Mouse (Mus musculus) intestine, embryonic 15.5 days (tissue): ENCODE measurements around the gene Sele. TPM values are rescaled to one million over a fixed set of nuclear protein-coding genes. Genes with fewer than 3 reads are reported as not detected.
"Not testable (repeated sequence)": the region's sequence is repeated elsewhere in the genome, so short reads cannot be mapped to it uniquely, and the experiment has no call there.

Source experiments
- ATAC-seq: fragments of 200-750 bp; cut with Nextera tagmentation; 2 replicates; pipeline ENCODE4 v1.8.0; 2017; ENCODE audit warnings: moderate TSS enrichment, moderate library complexity
- H3K27ac ChIP-seq: fragments of 300-500 bp; sonication (generic); 2 replicates; pipeline ENCODE4 v1.5.1; 2015; ENCODE audit warnings: mild to moderate bottlenecking, inconsistent platforms
- H3K27me3 ChIP-seq: fragments of 300-500 bp; sonication (generic); replicated peaks from 2 replicates; pipeline ENCODE4 v1.6.1; 2015; ENCODE audit warnings: inconsistent platforms
- H3K36me3 ChIP-seq: fragments of 300-500 bp; sonication (generic); 2 replicates; pipeline ENCODE4 v1.6.1; 2015; ENCODE audit warnings: inconsistent platforms
- H3K4me1 ChIP-seq: fragments of 300-500 bp; sonication (generic); replicated peaks from 2 replicates; pipeline ENCODE4 v1.6.1; 2015; ENCODE audit warnings: inconsistent platforms
- H3K4me2 ChIP-seq: fragments of 300-500 bp; sonication (generic); replicated peaks from 2 replicates; pipeline ENCODE4 v1.6.1; 2015; ENCODE audit warnings: mild to moderate bottlenecking, inconsistent platforms
- H3K4me3 ChIP-seq: fragments of 300-500 bp; sonication (generic); replicated peaks from 2 replicates; pipeline ENCODE4 v1.5.1; 2015; ENCODE audit warnings: inconsistent platforms
- H3K9ac ChIP-seq: fragments of 300-500 bp; sonication (generic); 2 replicates; pipeline ENCODE4 v1.6.1; 2015; ENCODE audit warnings: inconsistent platforms
- H3K9me3 ChIP-seq: fragments of 300-500 bp; sonication (generic); 2 replicates; pipeline ENCODE4 v1.6.1; 2016; ENCODE audit warnings: inconsistent platforms
- WGBS: fragments of 180-500 bp; shearing (Covaris S2); methylation state at CpG from one replicate; pipeline ENCODE4 v1.1.7; 2015; 5-methylcytosine and 5-hydroxymethylcytosine counted together
- polyA plus RNA-seq: library from polyadenylated mRNA; unstranded; fragments of >200 nt; fragmentation: Nextera tagmentation; extraction: Ambion mirVana; gene quantifications from 2 replicates; pipeline ENCODE4 v1.2.1, GENCODE M21; 2015

The Sele gene
- polyA plus RNA-seq: 0.13 and 0.16 TPM in 2 replicates

GRCm38 (mm10) chr1:164047934-164048333 is at the start of gene Sele:
Sele (plus strand) TSS chr1:164048234.
- no peak within 1 kb of the TSS for H3K9ac ChIP-seq
- no peaks in the 10 kb centered on the region for H3K27me3 ChIP-seq
- H3K4me1 ChIP-seq: no peaks in the 10 kb centered on the region
- no peaks in the 10 kb centered on the region for H3K9me3 ChIP-seq
- ATAC-seq: no peak
- H3K36me3 ChIP-seq: no peaks in the 10 kb centered on the region
- 72% methylated on average over 5 of the region's 5 CpGs for WGBS
- H3K4me3 ChIP-seq: no peak within 1 kb of the TSS
- no peak within 1 kb of the TSS for H3K4me2 ChIP-seq
- H3K27ac ChIP-seq: no peak within 1 kb of the TSS

- ATAC-seq: no peak
- H3K27me3 ChIP-seq: no peaks in the 10 kb centered on the region
- H3K4me3 ChIP-seq: no peak overlapping the region
- no peaks in the 10 kb centered on the region for H3K36me3 ChIP-seq
- no peaks in the 10 kb centered on the region for H3K9me3 ChIP-seq
- no peak overlapping the region for H3K9ac ChIP-seq
- H3K4me2 ChIP-seq: no peak overlapping the region
- no peak overlapping the region for H3K27ac ChIP-seq
- 69% methylated on average over 6 of the region's 6 CpGs for WGBS
- H3K4me1 ChIP-seq: no peaks in the 10 kb centered on the region
Observed at GRCm38 (mm10) chr1:164001831-164002452, 46.1 kb upstream of the Sele start.

- H3K4me2 ChIP-seq: no peak overlapping the region
- no peaks in the 10 kb centered on the region for H3K4me1 ChIP-seq
- no peak overlapping the region for H3K4me3 ChIP-seq
- no peak overlapping the region for H3K27ac ChIP-seq
- H3K9ac ChIP-seq: no peak overlapping the region
- no peaks in the 10 kb centered on the region for H3K9me3 ChIP-seq
- 65% methylated on average over 3 of the region's 3 CpGs for WGBS
- H3K27me3 ChIP-seq: no peaks in the 10 kb centered on the region
- no peak for ATAC-seq
- H3K36me3 ChIP-seq: no peaks in the 10 kb centered on the region
Observed at GRCm38 (mm10) chr1:164004311-164004710, 43.7 kb upstream of the Sele start.

GRCm38 (mm10) chr1:164009235-164009634 is 38.8 kb upstream of the Sele start:
- Histone ChIP-seq H3K4me3 (no peak overlapping the region), H3K27me3 (no peaks in the 10 kb centered on the region), H3K4me1 (no peaks in the 10 kb centered on the region), H3K27ac (no peak overlapping the region), H3K9ac (no peak overlapping the region), H3K36me3 (no peaks in the 10 kb centered on the region), H3K4me2 (no peak overlapping the region), H3K9me3 (no peaks in the 10 kb centered on the region)
- WGBS: 40% methylated on average over 2 of the region's 2 CpGs
- ATAC-seq: no peak

- H3K4me2 ChIP-seq: no peak overlapping the region
- WGBS: 68% methylated on average over 1 of the region's 1 CpGs
- no peak for ATAC-seq
Observed at GRCm38 (mm10) chr1:164014616-164015015, 33.4 kb upstream of the Sele start.

GRCm38 (mm10) chr1:164018221-164018896 is 29.7 kb upstream of the Sele start:
- H3K9me3 ChIP-seq: no peaks in the 10 kb centered on the region
- WGBS: 77% methylated on average over 16 of the region's 16 CpGs
- H3K4me3 ChIP-seq: no peak overlapping the region
- ATAC-seq: no peak
- no peaks in the 10 kb centered on the region for H3K27me3 ChIP-seq
- H3K9ac ChIP-seq: no peak overlapping the region
- H3K4me2 ChIP-seq: no peak overlapping the region
- H3K27ac ChIP-seq: no peak overlapping the region
- H3K4me1 ChIP-seq: no peaks in the 10 kb centered on the region
- H3K36me3 ChIP-seq: no peaks in the 10 kb centered on the region

More at GRCm38 (mm10) chr1:164014616-164015015, 33.4 kb upstream of the Sele start:
- no peak overlapping the region for H3K9ac ChIP-seq
- no peaks in the 10 kb centered on the region for H3K27me3 ChIP-seq
- H3K9me3 ChIP-seq: no peaks in the 10 kb centered on the region
- H3K27ac ChIP-seq: no peak overlapping the region
- H3K4me1 ChIP-seq: no peaks in the 10 kb centered on the region
- no peak overlapping the region for H3K4me3 ChIP-seq
- no peaks in the 10 kb centered on the region for H3K36me3 ChIP-seq

GRCm38 (mm10) chr1:164019789-164020188 is 28.2 kb upstream of the Sele start:
- Histone ChIP-seq H3K36me3 (no peaks in the 10 kb centered on the region), H3K27ac (no peak overlapping the region), H3K4me2 (no peak overlapping the region), H3K4me3 (no peak overlapping the region), H3K9me3 (no peaks in the 10 kb centered on the region), H3K4me1 (no peaks in the 10 kb centered on the region), H3K9ac (no peak overlapping the region), H3K27me3 (no peaks in the 10 kb centered on the region)
- WGBS: 74% methylated on average over 6 of the region's 6 CpGs
- ATAC-seq: no peak

- not testable (repeated sequence) for H3K4me3 ChIP-seq, H3K9me3 ChIP-seq, ATAC-seq, H3K4me1 ChIP-seq, H3K9ac ChIP-seq, H3K27me3 ChIP-seq, H3K36me3 ChIP-seq, H3K4me2 ChIP-seq, H3K27ac ChIP-seq
- WGBS: 86% methylated on average over 3 of the region's 3 CpGs
Observed at GRCm38 (mm10) chr1:164020746-164021145, 27.3 kb upstream of the Sele start.

GRCm38 (mm10) chr1:164022106-164022505 is 25.9 kb upstream of the Sele start:
- not testable (repeated sequence) for H3K27ac ChIP-seq, H3K4me1 ChIP-seq, H3K4me3 ChIP-seq, H3K36me3 ChIP-seq, H3K9ac ChIP-seq, H3K9me3 ChIP-seq, H3K27me3 ChIP-seq, H3K4me2 ChIP-seq, ATAC-seq
- 79% methylated on average over 5 of the region's 5 CpGs for WGBS

GRCm38 (mm10) chr1:164025685-164026084 is 22.3 kb upstream of the Sele start:
- no peak overlapping the region for H3K4me2 ChIP-seq
- WGBS: 84% methylated on average over 4 of the region's 4 CpGs
- no peaks in the 10 kb centered on the region for H3K4me1 ChIP-seq
- no peak for ATAC-seq
- no peaks in the 10 kb centered on the region for H3K27me3 ChIP-seq
- H3K9ac ChIP-seq: no peak overlapping the region
- no peaks in the 10 kb centered on the region for H3K36me3 ChIP-seq
- H3K4me3 ChIP-seq: no peak overlapping the region
- no peak overlapping the region for H3K27ac ChIP-seq
- H3K9me3 ChIP-seq: no peaks in the 10 kb centered on the region

GRCm38 (mm10) chr1:164027416-164027815 is 20.6 kb upstream of the Sele start:
- 60% methylated on average over 5 of the region's 5 CpGs for WGBS
- Histone ChIP-seq H3K4me1 (no peaks in the 10 kb centered on the region), H3K27ac (no peak overlapping the region), H3K27me3 (no peaks in the 10 kb centered on the region), H3K4me3 (no peak overlapping the region), H3K9me3 (no peaks in the 10 kb centered on the region), H3K9ac (no peak overlapping the region), H3K36me3 (no peaks in the 10 kb centered on the region), H3K4me2 (no peak overlapping the region)
- ATAC-seq: no peak

- no peak overlapping the region for H3K4me2 ChIP-seq
- H3K9ac ChIP-seq: no peak overlapping the region
- no peaks in the 10 kb centered on the region for H3K27me3 ChIP-seq
- H3K9me3 ChIP-seq: no peaks in the 10 kb centered on the region
- H3K4me3 ChIP-seq: no peak overlapping the region
- no peaks in the 10 kb centered on the region for H3K36me3 ChIP-seq
- WGBS: 73% methylated on average over 10 of the region's 10 CpGs
- H3K4me1 ChIP-seq: no peaks in the 10 kb centered on the region
- no peak overlapping the region for H3K27ac ChIP-seq
- ATAC-seq: no peak
Observed at GRCm38 (mm10) chr1:164040385-164041135, 7.5 kb upstream of the Sele start.
